Mouse (Mus musculus): Measurements from ENCODE around the gene Pacrg. TPM values are rescaled to one million over a fixed set of nuclear protein-coding genes. Genes with fewer than 3 reads are reported as not detected.

The Pacrg gene
- total RNA-seq, 2 experiments from 2014 or later: 10.6 to 13.6 TPM

DNA sequence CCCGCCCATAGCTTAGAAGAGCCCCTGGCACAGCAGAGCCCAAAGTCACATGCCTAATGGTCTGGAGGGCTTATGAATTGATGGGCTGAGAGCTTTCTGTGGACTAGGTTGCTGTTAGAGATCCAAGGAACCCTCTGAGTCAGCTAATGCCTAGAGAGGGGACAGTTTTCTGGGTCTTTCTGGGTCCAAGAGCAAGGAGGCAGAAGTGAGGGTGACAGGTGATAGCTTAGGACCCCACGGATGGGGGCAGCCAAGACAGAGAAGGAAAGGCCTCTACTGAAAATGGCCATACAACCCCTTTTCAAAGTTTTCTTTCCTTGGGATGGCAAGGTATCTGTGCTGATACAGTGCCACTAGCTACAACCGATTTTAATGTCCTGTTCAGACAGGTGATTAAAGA lies 399.1 kb downstream of the Pacrg start:
- intact Hi-C loops (cut with DNase I): no loop called here
- no peak for DNase-seq (ENCODE audit: extremely low spot score in 1 of 2, low spot score in 2 of 2)

DNA sequence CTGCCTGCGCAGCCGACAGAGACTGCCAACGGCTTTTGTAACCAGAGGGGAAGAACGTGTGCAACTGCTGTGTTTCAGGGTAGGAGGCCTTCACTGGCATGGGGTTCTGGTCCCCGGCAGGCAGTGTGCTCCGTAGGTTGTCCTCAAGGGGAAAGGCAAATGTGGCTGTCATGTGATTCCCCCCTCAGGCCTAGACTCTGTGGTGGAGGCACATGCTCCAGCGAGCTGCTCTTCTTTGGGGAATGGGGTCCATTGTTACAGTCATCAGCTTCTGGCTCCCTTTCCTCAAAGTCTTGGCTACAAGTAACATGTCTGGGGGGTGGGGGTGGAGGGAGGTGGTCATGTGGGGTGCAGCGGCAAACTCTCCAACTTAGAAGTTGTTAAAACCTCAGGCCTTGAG lies 400.3 kb downstream of the Pacrg start:
- intact Hi-C loops (cut with DNase I): no loop called here

DNA sequence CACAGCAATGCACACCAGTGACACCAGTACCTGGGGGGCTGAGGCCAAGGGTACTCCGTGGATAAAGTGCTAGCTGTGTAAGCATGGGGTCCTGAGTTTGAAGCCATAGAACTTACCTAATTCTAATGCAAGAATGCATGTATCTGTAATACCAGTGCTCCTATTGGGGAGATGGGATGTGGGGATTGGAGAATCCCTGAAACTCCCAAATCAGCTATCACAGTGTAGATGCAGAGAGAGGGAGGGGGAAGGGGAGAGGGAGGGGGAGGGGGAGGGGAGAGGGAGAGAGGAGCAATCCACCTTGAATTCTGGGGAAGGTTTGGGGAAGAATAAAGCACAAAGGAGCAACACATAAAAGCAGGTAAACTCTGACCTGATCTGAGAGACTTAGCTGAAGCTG lies 405.2 kb downstream of the Pacrg start:
- DNase-seq (ENCODE audit: extremely low spot score in 1 of 2, low spot score in 2 of 2): no peak
- intact Hi-C loops (cut with DNase I): no loop called here

More for the DNA sequence above, 400.3 kb downstream of the Pacrg start:
- no peak for DNase-seq (ENCODE audit: extremely low spot score in 1 of 2, low spot score in 2 of 2)

DNA sequence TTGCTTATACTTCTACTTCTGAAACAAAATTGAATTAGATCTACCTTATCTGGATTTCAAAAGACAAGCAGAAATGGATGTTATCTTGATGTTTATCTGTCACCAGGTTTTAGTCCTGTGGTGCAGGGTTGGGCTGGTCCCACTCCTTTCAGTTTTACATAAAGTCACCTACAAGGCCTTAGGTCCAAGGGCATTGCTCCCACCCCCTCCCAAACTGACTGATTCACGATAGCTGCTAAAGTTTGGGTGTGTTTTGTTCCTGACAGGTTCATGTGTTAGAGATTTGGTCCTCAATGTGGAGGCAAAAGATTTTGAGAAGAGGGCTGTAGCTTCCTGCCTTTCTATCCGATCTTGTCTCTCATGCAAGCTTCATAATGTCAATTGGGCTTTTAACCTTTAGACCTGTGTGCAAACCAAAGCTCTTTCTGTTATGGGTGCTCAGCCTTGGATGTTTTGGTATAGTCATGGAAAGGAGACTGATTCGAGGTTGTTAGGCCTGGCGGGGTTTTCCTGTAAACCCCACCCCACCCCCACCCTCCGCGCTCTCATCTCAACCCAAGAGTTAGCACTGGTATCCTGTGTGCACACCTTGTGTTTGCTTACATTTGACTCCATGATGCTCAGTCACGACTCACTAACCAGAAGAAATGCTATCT lies 407.5 kb downstream of the Pacrg start:
- DNase-seq (ENCODE audit: extremely low spot score in 1 of 2, low spot score in 2 of 2): no peak
- intact Hi-C loops (cut with DNase I): no loop called here

DNA sequence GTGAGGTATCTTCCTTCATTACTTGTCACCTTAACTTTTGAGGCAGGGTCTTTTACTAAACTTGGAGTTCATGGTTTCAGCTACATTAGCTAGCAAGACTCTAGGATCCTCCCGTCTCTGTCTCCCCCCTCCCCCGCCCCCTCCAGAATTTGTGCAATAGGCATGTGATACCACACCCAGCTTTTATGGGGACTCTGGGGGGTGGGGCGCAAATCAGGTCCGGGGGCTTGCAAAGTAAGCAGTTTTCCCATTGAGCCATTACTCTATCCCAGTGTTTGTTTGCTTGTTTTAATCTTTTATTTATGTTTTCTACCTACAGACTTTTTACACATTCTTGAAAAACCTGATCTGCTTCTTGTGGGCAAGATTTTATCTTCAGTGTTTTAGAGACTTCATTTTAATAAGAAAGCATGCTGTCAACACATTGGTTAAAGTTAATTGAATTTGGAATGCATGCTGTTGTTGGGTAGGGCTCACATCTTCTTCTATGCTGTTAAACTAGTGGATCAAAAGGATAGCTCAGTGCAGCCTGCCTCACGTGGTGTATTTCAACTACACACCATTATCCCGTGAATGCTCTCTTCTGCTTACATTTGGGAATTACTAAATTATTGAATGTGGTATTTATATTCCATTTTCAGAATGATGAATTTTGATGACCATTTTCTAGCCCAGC lies 408.1 kb downstream of the Pacrg start:
- DNase-seq (ENCODE audit: extremely low spot score in 1 of 2, low spot score in 2 of 2): no peak
- intact Hi-C loops (cut with DNase I): no loop called here

DNA sequence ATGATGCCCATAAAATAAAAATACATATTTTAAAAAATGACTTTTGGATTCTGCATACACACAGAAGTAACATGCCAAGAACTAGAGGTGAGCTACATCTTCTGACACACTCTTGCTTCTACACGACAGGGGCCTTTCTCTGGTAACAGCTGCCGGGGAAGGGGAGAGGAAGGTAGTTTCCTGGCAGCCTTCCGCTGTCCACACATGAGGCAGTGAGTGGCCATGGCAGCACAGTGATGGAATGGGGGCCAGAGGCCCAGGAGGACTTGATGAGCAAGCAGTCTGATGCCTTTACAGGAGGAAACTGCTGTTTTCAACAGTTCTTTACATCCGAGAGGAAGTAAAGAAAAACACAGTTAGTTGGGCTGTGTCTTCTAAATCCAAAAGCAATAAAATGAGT lies 409.3 kb downstream of the Pacrg start:
- intact Hi-C loops (cut with DNase I): no loop called here
- no peak for DNase-seq (ENCODE audit: extremely low spot score in 1 of 2, low spot score in 2 of 2)

DNA sequence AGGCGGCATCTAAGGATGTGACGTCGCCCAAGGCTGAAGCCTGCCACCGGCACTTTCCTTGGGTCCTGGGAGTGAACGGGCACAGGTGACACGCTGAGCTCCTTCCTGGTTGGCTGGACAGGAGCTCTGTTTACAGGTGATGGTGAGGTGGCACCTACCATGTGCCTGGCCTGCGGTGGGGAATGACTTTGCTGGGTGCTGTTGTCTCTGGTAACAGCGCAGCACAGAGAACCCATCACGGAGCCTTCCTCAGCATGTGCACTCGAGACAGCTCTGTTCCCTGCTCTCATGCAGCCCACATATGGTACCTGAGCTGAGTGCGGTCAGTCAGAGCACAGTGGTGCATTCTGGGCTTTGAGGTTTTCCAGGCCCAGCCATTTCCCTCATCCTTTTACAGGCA lies 410.7 kb downstream of the Pacrg start:
- intact Hi-C loops (cut with DNase I): no loop called here

DNA sequence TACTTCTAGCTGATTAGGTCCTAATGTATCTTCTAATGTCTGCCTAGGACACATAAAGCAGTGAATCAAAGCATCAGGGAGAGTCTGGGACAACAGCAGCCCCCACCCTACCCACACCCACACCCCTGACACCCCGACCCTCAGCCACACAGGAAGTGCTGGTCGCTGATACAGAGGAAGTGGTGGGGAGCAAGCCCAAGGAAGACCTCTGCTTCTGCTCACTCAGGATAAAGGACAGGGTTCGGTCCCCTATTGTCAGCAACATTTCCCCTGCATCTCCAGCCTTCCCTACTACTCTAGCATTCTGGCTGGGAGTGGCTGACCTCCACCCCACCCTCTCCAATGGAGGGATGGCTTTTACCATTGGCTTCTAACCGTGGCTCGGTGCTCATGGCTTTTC lies 414.8 kb downstream of the Pacrg start:
- DNase-seq (ENCODE audit: extremely low spot score in 1 of 2, low spot score in 2 of 2): no peak
- intact Hi-C loops (cut with DNase I): no loop called here

More for the DNA sequence above, 410.7 kb downstream of the Pacrg start:
- DNase-seq (ENCODE audit: extremely low spot score in 1 of 2, low spot score in 2 of 2): no peak

DNA sequence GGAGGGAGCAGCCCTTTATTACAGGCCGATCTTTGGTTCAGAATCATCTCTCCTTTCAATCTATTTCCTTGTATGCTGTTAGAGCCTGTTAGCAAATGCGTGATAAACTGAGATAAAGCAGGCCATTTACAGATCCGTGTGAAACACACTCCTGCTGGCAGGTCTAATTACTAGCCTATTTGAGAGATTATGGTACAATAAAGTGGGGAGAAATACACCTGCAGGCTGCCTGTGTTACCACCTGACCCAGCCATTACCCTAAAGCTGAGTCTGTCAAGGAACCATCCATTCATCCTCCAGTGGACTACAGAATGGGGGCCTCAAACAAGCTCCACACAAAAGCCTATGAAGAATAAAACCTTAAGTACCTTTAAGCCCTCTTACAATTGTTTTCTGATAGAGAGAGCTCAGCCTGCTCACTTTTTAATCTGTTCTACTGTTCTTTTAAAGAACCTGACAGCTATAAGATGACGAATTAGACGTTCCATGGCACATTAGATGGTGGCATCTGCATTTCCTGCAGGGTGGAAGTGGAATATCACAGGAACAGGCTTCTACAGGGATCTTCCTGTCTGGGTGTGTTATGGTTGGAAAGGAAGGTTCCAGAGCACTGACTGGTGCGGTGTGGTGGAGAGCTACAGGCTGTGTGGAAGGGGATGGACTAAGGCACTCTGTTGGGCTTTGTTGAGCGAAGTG lies 422.4 kb downstream of the Pacrg start:
- no peak for DNase-seq (ENCODE audit: extremely low spot score in 1 of 2, low spot score in 2 of 2)
- intact Hi-C loops (cut with DNase I): no loop called here

DNA sequence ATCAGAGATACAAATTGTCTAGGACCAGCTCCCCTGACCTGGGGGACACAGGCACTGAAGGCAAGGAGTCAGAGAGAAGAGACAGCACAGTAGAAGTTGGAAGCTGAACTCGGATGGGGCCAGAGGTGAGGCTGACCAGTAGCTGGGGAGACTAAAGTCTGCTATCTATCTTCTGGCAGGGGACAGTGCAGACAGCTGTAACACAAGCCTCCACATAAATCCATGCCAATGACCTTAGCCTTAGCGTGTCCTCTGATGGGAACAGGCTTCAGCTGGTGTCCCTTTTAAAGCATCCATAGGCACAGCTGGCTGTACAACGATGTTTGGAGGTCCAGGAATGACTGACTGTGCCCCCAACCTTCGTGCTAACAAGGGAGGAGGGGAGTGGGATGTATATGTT lies 423.1 kb downstream of the Pacrg start:
- intact Hi-C loops (cut with DNase I): no loop called here
- DNase-seq (ENCODE audit: extremely low spot score in 1 of 2, low spot score in 2 of 2): no peak

DNA sequence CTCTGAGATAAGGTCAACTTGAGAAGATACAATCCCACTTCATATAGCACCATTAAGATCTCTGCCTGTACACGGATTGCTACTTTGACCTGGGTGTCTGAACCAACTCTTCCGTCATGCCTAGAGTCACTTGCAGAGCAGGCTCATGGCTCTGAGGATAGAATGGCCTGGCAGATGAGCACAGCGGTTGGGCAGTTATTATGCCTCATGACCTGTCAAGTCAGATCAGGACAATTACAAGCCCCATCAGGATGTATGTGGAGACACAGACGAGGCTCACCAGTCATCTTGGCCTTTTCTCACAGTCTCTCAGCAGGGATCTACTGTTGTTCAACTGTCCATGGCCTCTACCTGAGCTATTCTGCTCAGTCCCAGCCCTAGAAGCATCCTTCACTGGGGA lies 424.0 kb downstream of the Pacrg start:
- no peak for DNase-seq (ENCODE audit: extremely low spot score in 1 of 2, low spot score in 2 of 2)
- intact Hi-C loops (cut with DNase I): no loop called here

DNA sequence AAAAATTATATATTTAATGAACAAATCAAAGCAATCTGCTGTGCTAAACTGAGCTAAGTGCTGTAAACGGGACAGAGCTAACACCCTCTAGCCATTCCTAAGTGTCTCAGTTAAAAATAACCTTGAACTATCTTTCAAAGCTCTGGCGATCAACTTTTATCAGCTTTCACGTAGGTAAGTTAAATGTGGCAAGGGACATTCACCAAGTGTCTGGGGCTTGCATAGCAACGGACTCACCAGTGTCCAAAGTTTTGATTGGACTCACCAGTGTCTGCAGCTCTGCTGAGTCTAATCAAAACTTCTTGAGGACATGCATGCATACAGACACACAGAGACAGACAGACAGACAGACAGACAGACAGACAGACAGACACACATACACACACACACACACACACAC lies 425.7 kb downstream of the Pacrg start:
- intact Hi-C loops (cut with DNase I): no loop called here
- no peak for DNase-seq (ENCODE audit: extremely low spot score in 1 of 2, low spot score in 2 of 2)

DNA sequence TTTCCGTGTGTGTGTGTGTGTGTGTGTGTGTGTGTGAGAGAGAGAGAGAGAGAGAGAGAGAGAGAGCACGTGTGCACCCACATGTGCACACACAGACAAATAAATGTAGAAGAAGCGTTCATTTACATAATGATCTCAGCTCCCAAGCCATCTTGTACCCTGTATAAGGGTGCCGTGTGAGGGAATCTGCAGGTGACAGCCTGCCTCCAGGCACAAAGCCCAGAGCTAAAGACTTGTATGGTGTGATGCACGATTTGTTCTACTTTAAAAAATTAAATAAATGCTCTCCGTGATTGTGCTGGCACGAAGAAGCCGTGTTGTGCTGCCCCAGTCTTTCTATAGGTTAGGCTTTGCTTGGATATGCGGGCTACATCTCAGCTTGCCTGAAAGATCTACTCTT lies 426.2 kb downstream of the Pacrg start:
- intact Hi-C loops (cut with DNase I): no loop called here
- no peak for DNase-seq (ENCODE audit: extremely low spot score in 1 of 2, low spot score in 2 of 2)

DNA sequence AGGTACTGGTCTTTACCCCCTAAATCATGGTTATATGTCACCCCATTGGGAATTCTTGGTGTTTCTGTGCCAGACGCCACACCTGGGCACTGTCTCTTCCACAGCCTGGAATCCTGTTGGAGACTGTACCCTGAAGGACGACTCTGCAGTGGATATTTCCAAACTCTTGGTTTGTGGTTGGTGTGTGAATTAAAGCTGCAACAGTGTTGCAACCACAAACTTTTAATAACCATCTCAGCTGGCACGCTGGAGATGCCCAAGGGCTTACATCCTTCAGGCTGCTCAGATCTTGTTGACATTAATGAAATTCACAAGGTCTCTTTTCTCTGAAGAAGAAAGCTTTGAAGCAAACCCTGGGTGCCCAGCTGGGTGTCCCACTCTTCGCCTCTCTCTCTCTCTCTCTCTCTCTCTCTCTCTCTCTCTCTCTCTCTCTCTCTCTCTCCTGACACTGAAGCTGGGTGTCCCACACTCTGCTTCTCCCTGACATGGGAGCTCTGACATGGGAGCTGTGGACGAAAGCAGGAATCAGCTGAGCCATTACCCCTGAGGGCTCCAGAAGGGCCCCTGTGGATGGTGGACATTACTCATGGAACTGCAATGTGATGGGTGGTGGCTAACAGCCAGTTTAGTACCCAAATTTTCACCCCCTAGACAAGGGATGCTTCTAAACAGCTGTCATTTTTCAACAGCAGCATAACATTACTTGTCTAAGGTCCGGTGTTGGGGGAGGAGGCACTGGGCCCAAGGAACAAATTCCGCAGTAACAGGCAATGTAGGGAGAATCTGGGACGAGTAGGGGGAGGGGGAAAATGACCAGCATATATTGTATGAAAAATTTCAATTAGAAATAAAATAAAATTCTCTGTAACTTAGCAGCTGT lies 429.3 kb downstream of the Pacrg start:
- intact Hi-C loops (cut with DNase I): no loop called here
- no peak for DNase-seq (ENCODE audit: extremely low spot score in 1 of 2, low spot score in 2 of 2)

DNA sequence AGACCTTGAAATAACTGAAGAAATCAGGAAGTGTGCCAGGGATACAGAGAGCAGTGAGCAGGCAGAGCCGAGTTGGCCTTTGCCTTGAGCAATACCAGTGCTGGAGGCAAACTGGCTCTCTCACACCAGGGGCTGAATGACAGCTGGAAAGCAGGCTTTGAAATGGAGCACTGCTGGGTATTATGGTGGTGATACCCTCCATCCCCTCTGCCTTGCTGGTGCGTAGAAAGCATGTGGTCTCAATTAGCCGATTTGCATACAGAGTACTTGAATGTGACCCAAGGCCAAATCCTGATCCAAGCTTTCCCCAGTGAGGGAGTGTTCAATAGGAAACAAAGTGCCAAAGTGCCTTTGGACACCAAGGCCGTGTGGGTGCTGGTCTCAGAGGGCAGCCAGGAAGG lies 431.4 kb downstream of the Pacrg start:
- intact Hi-C loops (cut with DNase I): no loop called here
- DNase-seq (ENCODE audit: extremely low spot score in 1 of 2, low spot score in 2 of 2): no peak

DNA sequence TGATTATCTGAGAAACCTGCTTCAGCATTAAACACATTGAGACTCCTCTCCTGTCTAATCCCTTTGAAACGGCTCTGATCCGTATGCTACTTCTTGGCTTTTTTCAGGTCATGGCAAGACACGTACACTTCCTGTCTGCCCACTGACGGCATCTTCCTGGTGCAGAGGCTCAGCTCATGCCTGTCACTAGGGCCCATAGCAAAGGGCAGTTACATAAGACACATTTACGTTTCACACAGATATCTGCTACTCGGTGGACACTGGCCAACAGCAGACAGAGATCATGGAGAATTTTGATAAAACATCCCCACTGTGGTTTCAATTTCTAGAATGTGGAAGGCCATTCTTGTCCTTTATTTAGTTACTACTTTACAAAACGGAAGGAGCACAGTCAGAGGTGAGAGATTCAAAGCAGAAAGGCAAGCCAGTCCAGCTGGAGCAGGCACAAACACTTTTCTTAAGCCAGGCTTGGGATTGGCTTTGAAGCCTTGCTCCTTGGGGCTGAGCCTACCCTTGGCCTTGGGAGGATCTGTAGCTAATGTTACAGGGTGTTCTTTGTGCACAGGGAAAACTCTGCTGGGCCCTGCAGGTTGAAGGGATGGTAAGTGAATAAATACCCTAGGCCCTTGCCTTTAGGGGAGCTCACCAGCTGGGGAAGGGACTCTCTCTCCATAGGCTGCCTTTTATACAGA lies 432.9 kb downstream of the Pacrg start:
- intact Hi-C loops (cut with DNase I): no loop called here
- no peak for DNase-seq (ENCODE audit: extremely low spot score in 1 of 2, low spot score in 2 of 2)

DNA sequence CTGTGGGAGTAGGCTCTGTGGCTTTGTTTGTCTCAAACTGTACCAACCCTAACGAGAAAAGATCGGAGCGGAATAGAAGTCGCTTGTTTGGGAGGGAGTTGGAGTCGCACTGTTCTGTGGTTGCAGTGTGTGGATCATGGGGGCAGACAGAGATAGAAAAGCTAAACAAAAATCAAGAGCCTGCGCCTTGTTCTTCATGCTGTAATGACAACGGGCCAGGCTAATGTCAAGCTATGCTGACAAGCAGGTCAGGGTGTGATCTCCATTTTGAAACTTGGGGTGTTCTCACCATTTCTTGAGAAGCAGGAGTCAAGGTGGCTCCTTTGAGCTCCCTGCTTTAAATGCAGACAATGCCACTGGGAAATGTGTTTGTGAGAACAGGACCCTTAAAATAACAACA lies 433.8 kb downstream of the Pacrg start:
- no peak for DNase-seq (ENCODE audit: extremely low spot score in 1 of 2, low spot score in 2 of 2)
- intact Hi-C loops (cut with DNase I): no loop called here

DNA sequence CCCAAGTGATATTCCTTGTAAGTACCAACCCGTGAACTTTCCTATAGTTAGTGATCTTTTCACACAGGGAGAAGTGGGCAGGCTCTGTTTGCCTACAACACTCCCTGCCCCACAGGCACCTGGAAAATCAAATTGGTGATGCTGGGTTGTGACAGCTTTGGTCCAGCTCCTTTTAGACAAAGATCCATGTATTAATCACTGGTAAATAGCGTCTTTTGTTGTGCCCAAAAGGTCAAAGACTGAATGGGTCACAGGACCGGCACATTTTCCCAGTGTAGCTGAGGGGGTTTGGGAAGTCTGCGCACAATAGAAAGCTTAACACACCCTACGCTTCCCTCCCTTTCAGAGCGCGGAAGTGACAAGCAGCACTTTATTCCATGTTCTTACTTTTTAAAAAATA lies 434.2 kb downstream of the Pacrg start:
- intact Hi-C loops (cut with DNase I): no loop called here
- no peak for DNase-seq (ENCODE audit: extremely low spot score in 1 of 2, low spot score in 2 of 2)

DNA sequence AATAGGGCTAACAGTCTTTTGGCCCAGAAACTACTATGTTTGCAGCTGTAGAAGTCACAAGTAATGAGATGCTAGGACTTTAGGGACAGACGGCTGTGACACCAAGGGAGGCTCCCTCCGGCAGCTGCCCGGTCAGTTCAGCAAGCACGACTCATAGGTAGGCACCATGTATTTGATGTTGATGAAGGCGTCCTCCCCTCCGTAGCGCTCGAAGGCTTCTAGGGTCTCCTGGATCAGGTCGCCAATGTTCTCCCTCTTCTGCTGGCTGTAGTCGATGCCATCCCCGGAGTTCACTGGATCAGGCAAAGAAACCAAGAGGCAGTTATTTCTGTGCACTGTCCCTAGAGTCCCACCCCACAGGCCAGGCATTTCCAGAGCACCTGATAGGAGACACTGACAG lies 436.9 kb downstream of the Pacrg start:
- no peak for DNase-seq (ENCODE audit: extremely low spot score in 1 of 2, low spot score in 2 of 2)
- intact Hi-C loops (cut with DNase I): loop anchor here (5.0 kb wide), 1 partner anchor 89 kb away; no protein-coding TSS in a partner anchor

Measured in left cerebral cortex, postnatal 10 days (tissue).